Mouse (Mus musculus): ENCODE measurements at regions not wholly inside any gene's neighbourhood (a gene's known extent, or its start where the extent isn't known, plus 50 kb on each side); places are given as distances from the start of the nearest gene placed in this dataset.

GRCm38 (mm10) chr12:107118364-107118763 lies 370.1 kb upstream of the 3110018I06Rik start:
- Histone ChIP-seq H3K79me2 (ENCODE audit: control insufficient read depth, insufficient read depth, low read length, poor library complexity) (no peaks in the 10 kb centered on the region), H3K9me3 (replicated peaks; ENCODE audit: insufficient read depth, low read length) (no peaks in the 10 kb centered on the region)

GRCm38 (mm10) chr12:107119076-107119475 lies 369.4 kb upstream of the 3110018I06Rik start:
- H3K36me3 ChIP-seq (ENCODE audit: control insufficient read depth in 1 of 2, insufficient read depth in 2 of 2, low read length in 2 of 2): no peaks in the 10 kb centered on the region
- H3K79me2 ChIP-seq (ENCODE audit: control insufficient read depth, insufficient read depth, low read length, poor library complexity): no peaks in the 10 kb centered on the region
- no peaks in the 10 kb centered on the region for H3K4me1 ChIP-seq (ENCODE audit: control insufficient read depth in 1 of 2, insufficient read depth in 2 of 2, low read length in 2 of 2)
- no peaks in the 10 kb centered on the region for H3K27me3 ChIP-seq (ENCODE audit: control insufficient read depth in 1 of 2, insufficient read depth in 2 of 2, low read length in 2 of 2)
- H3K4me3 ChIP-seq (ENCODE audit: control insufficient read depth in 1 of 2, insufficient read depth in 1 of 2, low read depth in 2 of 2, low read length in 2 of 2): no peak overlapping the region
- TF ChIP-seq CHD2 (IDR thresholded peaks at IDR 0.05; ENCODE audit: low read length) (no peak), JUND (IDR thresholded peaks at IDR 0.05; ENCODE audit: low read depth, low read length) (no peak), GABPA (IDR thresholded peaks at IDR 0.05; ENCODE audit: low read depth, low read length) (no peak), MAZ (IDR thresholded peaks at IDR 0.05; ENCODE audit: low read depth, low read length) (no peak), USF1 (IDR thresholded peaks at IDR 0.05; ENCODE audit: low read depth, low read length) (no peak), POLR2AphosphoS2 (IDR thresholded peaks at IDR 0.05; ENCODE audit: low read length) (no peak), ZNF384 (IDR thresholded peaks at IDR 0.05; ENCODE audit: low read depth, low read length) (no peak), BHLHE40 (IDR thresholded peaks at IDR 0.05; ENCODE audit: borderline replicate concordance, low read depth, low read length) (no peak), ELF1 (IDR thresholded peaks at IDR 0.05; ENCODE audit: low read depth, low read length) (no peak), SMC3 (IDR thresholded peaks at IDR 0.05; ENCODE audit: low read depth, low read length) (no peak), TAL1 (IDR thresholded peaks at IDR 0.05; ENCODE audit: low read length) (no peak), EP300 (IDR thresholded peaks at IDR 0.05; ENCODE audit: low read depth in 1 of 2, low read length in 2 of 2) (no peak), CTCF (IDR thresholded peaks at IDR 0.05 in 2 of 3, conservative IDR thresholded peaks at IDR 0.05 in 1 of 3; ENCODE audit: control insufficient read depth in 1 of 3, insufficient read depth in 1 of 3, low read depth in 2 of 3, low read length in 3 of 3, poor library complexity in 1 of 3, severe bottlenecking in 1 of 3) (no peak), MYB (IDR thresholded peaks at IDR 0.05; ENCODE audit: low read depth, low read length) (no peak)
- no peak for DNase-seq (ENCODE audit: low read depth, low spot score)
- H3K27ac ChIP-seq (ENCODE audit: control insufficient read depth, low read depth, low read length): no peak overlapping the region
- no peak overlapping the region for H3K9ac ChIP-seq (ENCODE audit: control insufficient read depth, low read depth, low read length, poor library complexity, severe bottlenecking)
- H3K9me3 ChIP-seq (replicated peaks; ENCODE audit: insufficient read depth, low read length): no peaks in the 10 kb centered on the region

More at GRCm38 (mm10) chr12:107118364-107118763, 370.1 kb upstream of the 3110018I06Rik start:
- no peak overlapping the region for H3K4me3 ChIP-seq (ENCODE audit: control insufficient read depth in 1 of 2, insufficient read depth in 1 of 2, low read depth in 2 of 2, low read length in 2 of 2)
- no peak overlapping the region for H3K27ac ChIP-seq (ENCODE audit: control insufficient read depth, low read depth, low read length)
- no peaks in the 10 kb centered on the region for H3K36me3 ChIP-seq (ENCODE audit: control insufficient read depth in 1 of 2, insufficient read depth in 2 of 2, low read length in 2 of 2)
- TF ChIP-seq HCFC1 (IDR thresholded peaks at IDR 0.05; ENCODE audit: low read depth, low read length) (no peak), MYB (IDR thresholded peaks at IDR 0.05; ENCODE audit: low read depth, low read length) (no peak), MEF2A (IDR thresholded peaks at IDR 0.05; ENCODE audit: extremely low read depth, insufficient replicate concordance, low read depth, low read length, poor library complexity, severe bottlenecking) (no peak), BHLHE40 (IDR thresholded peaks at IDR 0.05; ENCODE audit: borderline replicate concordance, low read depth, low read length) (no peak), RCOR1 (IDR thresholded peaks at IDR 0.05; ENCODE audit: low read depth, low read length) (no peak), NRF1 (IDR thresholded peaks at IDR 0.05; ENCODE audit: insufficient read depth, low read depth, low read length, poor library complexity, severe bottlenecking) (no peak), UBTF (IDR thresholded peaks at IDR 0.05; ENCODE audit: borderline replicate concordance, insufficient read depth, low read depth, low read length) (no peak), JUND (IDR thresholded peaks at IDR 0.05; ENCODE audit: low read depth, low read length) (no peak), USF2 (IDR thresholded peaks at IDR 0.05; ENCODE audit: borderline replicate concordance in 1 of 2, insufficient read depth in 1 of 2, low read depth in 1 of 2, low read length in 2 of 2) (no peak), SIN3A (IDR thresholded peaks at IDR 0.05; ENCODE audit: low read length) (no peak)
- no peak overlapping the region for H3K9ac ChIP-seq (ENCODE audit: control insufficient read depth, low read depth, low read length, poor library complexity, severe bottlenecking)
- no peaks in the 10 kb centered on the region for H3K27me3 ChIP-seq (ENCODE audit: control insufficient read depth in 1 of 2, insufficient read depth in 2 of 2, low read length in 2 of 2)
- no peaks in the 10 kb centered on the region for H3K4me1 ChIP-seq (ENCODE audit: control insufficient read depth in 1 of 2, insufficient read depth in 2 of 2, low read length in 2 of 2)
- DNase-seq (ENCODE audit: low read depth, low spot score): no peak
